Mouse (Mus musculus) erythroblast, adult 5-6 weeks (primary cell): ENCODE data around the gene Erc1. TPM values are rescaled to one million over a fixed set of nuclear protein-coding genes. Genes with fewer than 3 reads are reported as not detected.

Source experiments
- ATAC-seq: replicated peaks from 2 replicates; pipeline ENCODE4 v1.8.0; 2016; ENCODE audit warnings: moderate number of reproducible peaks, mild to moderate bottlenecking, moderate TSS enrichment, inconsistent platforms; ENCODE audit not compliant: poor library complexity, low FRiP score, severe bottlenecking
- total RNA-seq, 2 experiments: library from RNA; stranded (forward) in 1 of 2; stranded (reverse) in 1 of 2; fragments of 150-400 nt in 1 of 2; fragments of 200-764, 138-1000 nt in 1 of 2; gene quantifications; 2 replicates each; pipeline versions ENCODE4 v1.2.3 to v1.2.4; 2015 to 2017; ENCODE audit warnings: low replicate concordance in 2 of 2

Erc1 gene
- total RNA-seq, 2 experiments from 2014 or later, result 2.5 to 10.0 TPM

GRCm38 (mm10) chr6:119642718-119643117 is 205.2 kb downstream of the Erc1 start:
- ATAC-seq, result no peak

GRCm38 (mm10) chr6:119635629-119636028 is 212.3 kb downstream of the Erc1 start:
- ATAC-seq, result no peak

- no peak for ATAC-seq
These were observed 217.3 kb downstream of the Erc1 start for GRCm38 (mm10) chr6:119630622-119631021.

- no peak for ATAC-seq
These were observed 246.6 kb downstream of the Erc1 start for GRCm38 (mm10) chr6:119601379-119601778.

GRCm38 (mm10) chr6:119595440-119595839 is 252.5 kb downstream of the Erc1 start:
- ATAC-seq, result no peak

- no peak for ATAC-seq
These were observed 257.1 kb downstream of the Erc1 start for GRCm38 (mm10) chr6:119590872-119591271.

- no peak for ATAC-seq
These were observed 260.1 kb downstream of the Erc1 start for GRCm38 (mm10) chr6:119587897-119588296.

- no peak for ATAC-seq
These were observed 260.5 kb downstream of the Erc1 start for GRCm38 (mm10) chr6:119587454-119587853.

GRCm38 (mm10) chr6:119585652-119586375 is 262.2 kb downstream of the Erc1 start:
- ATAC-seq, result no peak

GRCm38 (mm10) chr6:119584061-119584460 is 263.9 kb downstream of the Erc1 start:
- no peak for ATAC-seq

- no peak for ATAC-seq
These were observed 264.8 kb downstream of the Erc1 start for GRCm38 (mm10) chr6:119583165-119583564.

GRCm38 (mm10) chr6:119576706-119577105 is 271.3 kb downstream of the Erc1 start:
- ATAC-seq, result no peak

GRCm38 (mm10) chr6:119575331-119575730 is 272.6 kb downstream of the Erc1 start:
- ATAC-seq, result no peak

GRCm38 (mm10) chr6:119572296-119572695 is 275.7 kb downstream of the Erc1 start:
- no peak for ATAC-seq

- ATAC-seq, result no peak
These were observed 277.2 kb downstream of the Erc1 start for GRCm38 (mm10) chr6:119570797-119571196.

GRCm38 (mm10) chr6:119568339-119568738 is 279.6 kb downstream of the Erc1 start:
- no peak for ATAC-seq

GRCm38 (mm10) chr6:119565451-119566379 is 282.3 kb downstream of the Erc1 start:
- no peak for ATAC-seq

GRCm38 (mm10) chr6:119562558-119562957 is 285.4 kb downstream of the Erc1 start:
- no peak for ATAC-seq

- no peak for ATAC-seq
These were observed 289.1 kb downstream of the Erc1 start for GRCm38 (mm10) chr6:119558855-119559254.

- no peak for ATAC-seq
These were observed 293.5 kb downstream of the Erc1 start for GRCm38 (mm10) chr6:119554439-119554838.

GRCm38 (mm10) chr6:119544518-119544864 is 303.5 kb downstream of the Erc1 start:
- ATAC-seq, result no peak
